Mouse (Mus musculus) spleen, adult 10 weeks (tissue): ENCODE results near the gene Psat1. TPM values are rescaled to one million over a fixed set of nuclear protein-coding genes. Genes with fewer than 3 reads are reported as not detected.

Source experiments
- polyA plus RNA-seq: library from polyadenylated mRNA; stranded (reverse); fragments of 350-450 nt; fragmentation: Illumina TruSeq; extraction: RNeasy Lipid Tissue Mini Kit (QIAGEN cat#74804); gene quantifications from one replicate; pipeline ENCODE4 v1.2.3, GENCODE M21; 2015; ENCODE audit warnings: low replicate concordance; ENCODE audit not compliant: insufficient read depth

Gene Psat1
- polyA plus RNA-seq: 26.2 TPM

GRCm38 (mm10) chr19:15947237-15947636 is at the start of gene Psat1:
Psat1 (minus strand) TSS chr19:15947337.

GRCm38 (mm10) chr19:15984449-15985171 is 37.5 kb upstream of the Psat1 start, which contains the start of gene Cep78:
Cep78 (minus strand) TSS chr19:15984989.

Other genes with a start within 250 kb of the Psat1 start
- gene Cep78, start 37.7 kb upstream of the Psat1 start, polyA plus RNA-seq: 8.5 TPM
- gene Gnaq, start 185.5 kb upstream of the Psat1 start, polyA plus RNA-seq: 30.3 TPM